Mouse (Mus musculus) urinary bladder, postnatal 4 days (tissue): ENCODE data around the gene Nudt19.
A peak's percentile ranks its signal among the peaks of the same experiment; 100 is the strongest.
"Not testable (repeated sequence)": the region's sequence is repeated elsewhere in the genome, so short reads cannot be mapped to it uniquely, and the experiment has no call there.

ENCODE experiments used
- DNase-seq, 2 experiments: peaks; one replicate each; pipeline ENCODE4 v3.0.0; 2021 to 2022; ENCODE audit warnings: low spot score in 2 of 2

Nudt19 gene

GRCm38 (mm10) chr7:35565965-35566364 is 9.9 kb upstream of the Nudt19 start:
- DNase-seq = not testable (repeated sequence)

- DNase-seq = not testable (repeated sequence)
Observed at GRCm38 (mm10) chr7:35564872-35565271, 8.8 kb upstream of the Nudt19 start.

- no peak for DNase-seq
Observed at GRCm38 (mm10) chr7:35564067-35564865, 8.2 kb upstream of the Nudt19 start.

DNA sequence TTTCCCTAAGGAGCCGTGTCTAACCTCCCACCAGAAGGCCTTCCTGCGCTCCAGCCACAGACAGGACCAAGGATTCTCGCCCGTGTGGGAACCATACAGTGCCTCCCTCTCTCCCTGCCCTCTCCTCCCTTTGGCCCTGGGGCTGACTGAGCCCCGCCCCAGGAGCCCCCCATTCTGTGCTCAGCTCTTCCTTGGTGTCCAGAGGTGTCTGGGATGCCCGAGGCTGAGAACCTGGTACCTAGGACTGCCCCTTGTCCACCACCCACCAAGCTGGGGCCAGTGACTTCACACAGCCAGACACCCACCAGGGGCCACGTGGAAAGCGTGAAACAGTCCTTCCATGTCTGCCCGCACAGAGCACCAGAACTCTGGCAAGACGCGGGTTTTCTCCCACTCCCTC is 7.0 kb upstream of the Nudt19 start:
- no peak for DNase-seq

- no peak for DNase-seq
Observed at GRCm38 (mm10) chr7:35559838-35560237, 3.7 kb upstream of the Nudt19 start.

DNA sequence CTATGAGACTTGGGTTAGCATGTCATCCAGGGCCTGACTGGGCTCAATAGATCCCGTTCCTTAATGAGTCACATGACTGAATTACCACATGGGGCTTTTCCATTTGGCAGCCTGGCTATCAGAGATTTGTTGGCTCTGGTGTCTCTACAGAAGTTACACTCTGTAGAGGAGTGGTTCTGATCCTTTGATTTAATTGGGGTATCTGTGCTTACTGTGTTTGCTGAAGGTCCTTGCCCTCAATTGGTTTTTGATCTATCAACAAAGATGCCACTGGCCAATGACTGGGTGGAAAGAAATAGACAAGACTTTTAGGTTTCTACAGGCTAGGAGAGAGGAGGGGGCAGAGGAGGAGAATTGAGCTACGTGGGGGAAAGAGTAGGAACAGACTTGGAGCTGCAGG is 2.6 kb upstream of the Nudt19 start:
- no peak for DNase-seq

- no peak for DNase-seq
Observed at GRCm38 (mm10) chr7:35557577-35557976, 1.5 kb upstream of the Nudt19 start.

GRCm38 (mm10) chr7:35556905-35557304 is 801 bp upstream of the Nudt19 start:
- no peak for DNase-seq

DNA sequence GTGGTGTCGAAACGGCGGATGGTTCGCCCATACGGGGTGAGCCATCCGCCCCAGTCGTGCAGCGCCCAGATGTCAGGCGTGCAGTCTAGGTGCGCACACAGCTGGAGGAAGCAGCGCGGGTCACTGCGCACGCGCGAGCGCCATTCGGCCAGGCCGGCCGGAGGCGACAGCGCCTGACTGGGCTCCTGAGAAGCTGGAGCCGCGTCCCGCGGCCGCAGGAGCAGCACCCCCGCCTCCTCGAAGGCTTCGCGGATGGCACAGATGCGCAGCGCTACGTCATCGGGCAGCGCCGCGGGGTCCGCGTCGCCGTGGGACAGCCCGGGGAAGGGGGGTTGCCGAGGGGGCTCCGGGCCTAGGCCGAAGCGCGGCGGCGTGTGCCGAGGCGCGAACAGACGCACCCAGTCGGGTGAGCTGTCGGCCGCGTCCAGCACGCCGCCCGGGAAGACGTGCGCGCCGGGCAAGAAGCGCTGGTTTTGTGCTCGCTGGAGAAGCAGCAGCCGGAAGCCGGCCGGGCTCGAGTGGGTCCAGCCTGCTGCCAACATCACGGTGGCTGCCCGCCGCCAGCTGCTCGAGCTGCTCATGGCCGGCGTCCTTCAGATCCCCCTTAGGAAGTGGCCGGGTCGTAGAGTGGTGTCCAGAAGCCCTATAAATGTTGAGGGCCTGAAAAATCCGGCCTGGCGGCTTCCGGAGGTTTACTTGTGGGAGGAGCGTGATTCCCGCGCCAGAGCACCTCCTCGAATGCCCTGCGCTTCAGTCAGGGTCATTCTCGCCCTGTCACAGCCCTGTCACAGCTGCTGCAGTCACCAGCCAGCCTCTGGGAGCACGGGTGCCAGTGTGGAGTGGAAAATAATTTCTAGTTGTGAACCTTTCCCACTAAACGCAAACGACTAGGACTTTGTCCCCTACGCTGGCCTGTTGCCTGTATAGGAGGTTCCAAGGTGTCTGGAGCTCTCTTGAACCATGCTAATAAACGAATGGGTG is 590 bp downstream of the Nudt19 start:
- DNase-seq = peak; percentile 86

DNA sequence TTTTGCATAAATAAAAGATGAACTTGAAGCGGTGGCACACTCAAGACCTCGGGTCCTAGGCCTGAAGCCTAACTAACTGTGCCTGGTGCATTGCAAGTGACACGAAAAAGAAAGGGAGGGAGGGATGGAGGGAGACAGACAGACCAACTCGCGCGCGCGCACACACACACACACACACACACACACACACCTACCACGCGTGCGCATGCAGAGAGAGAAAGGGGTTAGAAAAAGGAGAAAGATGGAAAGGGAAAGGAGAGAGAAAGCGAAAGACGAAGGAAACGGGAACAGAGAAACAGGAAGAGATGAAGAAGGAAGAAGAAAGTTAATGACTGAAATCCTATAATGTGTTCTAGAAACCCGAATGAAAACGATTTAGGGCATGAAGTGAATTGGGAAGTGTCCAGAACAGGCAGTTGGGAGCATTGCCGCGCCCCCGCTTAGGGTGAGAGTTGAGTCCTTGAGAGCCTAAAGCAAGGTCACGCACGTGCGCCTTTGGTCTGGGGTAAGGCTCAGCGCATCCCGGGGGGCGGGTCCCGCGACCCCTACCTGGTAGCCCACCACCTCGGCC is 1.4 kb downstream of the Nudt19 start:
- no peak for DNase-seq

- no peak for DNase-seq
Observed at GRCm38 (mm10) chr7:35553751-35554604, 2.1 kb downstream of the Nudt19 start.

- no peak for DNase-seq
Observed at GRCm38 (mm10) chr7:35545881-35546280, 10.2 kb downstream of the Nudt19 start.

DNA sequence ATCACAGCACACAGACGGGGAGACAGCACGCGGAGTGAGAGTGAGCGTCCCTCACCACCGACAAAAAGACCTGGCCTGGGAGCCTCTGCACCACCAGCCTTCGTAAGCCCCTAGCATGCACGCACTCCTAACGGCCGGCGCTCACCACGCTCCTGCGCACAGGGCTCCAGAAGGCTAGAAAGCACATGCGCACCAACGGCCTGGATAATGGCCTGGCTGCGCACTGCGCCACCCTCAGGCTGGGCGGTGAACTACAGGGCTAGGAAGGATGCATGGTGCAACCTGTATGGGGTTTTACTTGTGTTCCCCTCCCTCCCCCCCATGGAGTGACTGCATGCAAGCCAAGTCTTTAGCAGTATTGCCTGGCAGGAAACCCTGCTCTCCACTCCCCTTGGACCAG is 18.5 kb downstream of the Nudt19 start, which contains the start of gene Tdrd12:
TSS of gene Tdrd12 (minus strand) at position 184 of the 400 bp plus-strand sequence.
- DNase-seq = no peak

- DNase-seq = no peak
Observed at GRCm38 (mm10) chr7:35535750-35536512, 20.2 kb downstream of the Nudt19 start.

- not testable (repeated sequence) for DNase-seq
Observed at GRCm38 (mm10) chr7:35530544-35530943, 25.6 kb downstream of the Nudt19 start.

GRCm38 (mm10) chr7:35530026-35530425 is 26.1 kb downstream of the Nudt19 start:
- DNase-seq = no peak

DNA sequence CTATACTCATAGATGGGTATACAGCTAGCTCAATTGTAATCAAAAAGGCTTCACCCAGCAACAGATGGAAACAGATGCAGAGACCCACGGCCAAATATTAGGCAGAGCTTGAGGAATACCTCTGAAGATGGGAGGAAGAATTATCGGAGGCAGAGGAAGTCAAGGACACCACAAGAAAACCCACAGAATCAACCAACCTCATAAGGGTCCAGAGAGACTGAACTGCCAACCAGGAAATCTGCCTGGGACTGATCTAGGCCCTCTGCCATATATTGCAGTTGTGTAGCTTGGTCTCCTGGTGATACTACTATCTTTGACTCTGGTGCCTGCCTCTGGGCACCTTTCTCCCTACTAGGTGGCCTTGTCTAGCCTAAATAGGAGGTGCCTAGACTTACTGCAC is 29.3 kb downstream of the Nudt19 start:
- DNase-seq = no peak

GRCm38 (mm10) chr7:35501995-35502394 is 54.1 kb downstream of the Nudt19 start:
- no peak for DNase-seq

DNA sequence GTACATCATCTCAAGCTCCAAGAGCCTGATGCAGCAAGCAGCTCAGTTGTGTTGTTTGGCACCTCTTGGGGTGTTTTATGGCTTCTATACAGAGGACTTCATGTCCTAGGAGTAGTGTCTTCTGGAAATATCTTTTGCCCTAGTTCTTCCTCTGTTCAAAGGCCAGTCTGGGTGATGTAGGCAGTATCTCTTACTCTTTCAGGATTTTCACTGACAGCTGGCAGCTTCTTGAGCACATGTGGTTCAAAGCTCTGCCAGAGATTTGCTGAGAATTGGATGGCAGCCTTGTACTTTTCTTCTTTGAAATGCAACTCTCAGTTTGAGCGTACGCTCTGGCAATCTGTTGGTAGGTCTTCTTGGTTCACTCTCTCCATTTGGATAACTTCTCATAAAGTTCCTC is 58.6 kb downstream of the Nudt19 start:
- no peak for DNase-seq
